Mouse (Mus musculus): ENCODE results near the gene Pole3. TPM values are rescaled to one million over a fixed set of nuclear protein-coding genes. Genes with fewer than 3 reads are reported as not detected.

Gene Pole3
- total RNA-seq, 1 experiment from 2014 or later, result 17.8 TPM

Other genes starting within 250 kb of the Pole3 start
- gene Fkbp15, start 164.5 kb downstream of the Pole3 start, total RNA-seq (2017), result 94.1 to 128 TPM (median 123 TPM) in 3 replicates
- 10.2 to 14.9 TPM (median 13.8 TPM) in 3 replicates for gene Slc31a1, start 164.3 kb downstream of the Pole3 start, total RNA-seq (2017)
- 40.8 to 57.0 TPM (median 49.4 TPM) in 3 replicates for gene Cdc26, start 116.4 kb downstream of the Pole3 start, total RNA-seq (2017)
- gene Prpf4, start 116.3 kb downstream of the Pole3 start, total RNA-seq (2017), result 10.7 to 14.9 TPM (median 11.4 TPM) in 3 replicates
- not detected in 3 replicates for gene Rnf183, start 89.8 kb downstream of the Pole3 start, total RNA-seq (2017)
- gene Wdr31, start 54.2 kb downstream of the Pole3 start, total RNA-seq (2017), result not detected in 3 replicates
- 3.1 to 11.8 TPM (median 8.4 TPM) in 3 replicates for gene Bspry, start 45.0 kb downstream of the Pole3 start, total RNA-seq (2017)
- gene Hdhd3, start 21.6 kb downstream of the Pole3 start, total RNA-seq (2017), result 0.57 to 2.3 TPM (median 0.97 TPM) in 3 replicates
- gene Alad, start 5.2 kb downstream of the Pole3 start, total RNA-seq (2017), result 5.4 to 10.0 TPM (median 5.6 TPM) in 3 replicates
- 0.19 TPM in 1 of 3 replicates, not detected in the others for gene 4933430I17Rik, start 301 bp upstream of the Pole3 start, total RNA-seq (2017)
- gene Rgs3, start 34.8 kb upstream of the Pole3 start, total RNA-seq (2017), result 74.1 to 183 TPM (median 86.7 TPM) in 3 replicates